Mouse (Mus musculus): Measurements from ENCODE around the gene Ttc21a.
A peak's percentile ranks its signal among the peaks of the same experiment; 100 is the strongest.

The Ttc21a gene

GRCm38 (mm10) chr9:119941861-119942260, 4.5 kb downstream of the Ttc21a start:
- no peak for DNase-seq

GRCm38 (mm10) chr9:119943326-119943725, 5.9 kb downstream of the Ttc21a start:
- no peak for DNase-seq

GRCm38 (mm10) chr9:119945173-119945900, 7.9 kb downstream of the Ttc21a start:
- DNase-seq: peak in 1 of 2 experiments; percentile 54

- peak; percentile 31 to 53 for DNase-seq
Observed at GRCm38 (mm10) chr9:119948804-119949203, 11.4 kb downstream of the Ttc21a start.

GRCm38 (mm10) chr9:119950434-119950833, 13.0 kb downstream of the Ttc21a start:
- peak; percentile 36 to 78 for DNase-seq

- no peak for DNase-seq
Observed at GRCm38 (mm10) chr9:119951388-119951787, 14.0 kb downstream of the Ttc21a start.

- DNase-seq: no peak
Observed at GRCm38 (mm10) chr9:119958835-119959234, 21.4 kb downstream of the Ttc21a start.

GRCm38 (mm10) chr9:119962216-119962615, 24.8 kb downstream of the Ttc21a start:
- peak in 1 of 2 experiments; percentile 23 for DNase-seq

GRCm38 (mm10) chr9:119962987-119963667, 25.7 kb downstream of the Ttc21a start:
- DNase-seq: peak; percentile 77 to 86

- DNase-seq: peak; percentile 54 to 81
Observed at GRCm38 (mm10) chr9:119964206-119964605, 26.8 kb downstream of the Ttc21a start.

GRCm38 (mm10) chr9:119965186-119965585, 27.8 kb downstream of the Ttc21a start:
- DNase-seq: peak in 1 of 2 experiments; percentile 27

- DNase-seq: peak in 1 of 2 experiments; percentile 21
Observed at GRCm38 (mm10) chr9:119966221-119966910, 29.0 kb downstream of the Ttc21a start.

- no peak for DNase-seq
Observed at GRCm38 (mm10) chr9:119969811-119970210, 32.4 kb downstream of the Ttc21a start.

- peak; percentile 80 to 85 for DNase-seq
Observed at GRCm38 (mm10) chr9:119970221-119970620, 32.8 kb downstream of the Ttc21a start.

- peak in 1 of 2 experiments; percentile 45 for DNase-seq
Observed at GRCm38 (mm10) chr9:119970763-119971656, 33.6 kb downstream of the Ttc21a start.

- DNase-seq: no peak
Observed at GRCm38 (mm10) chr9:119972166-119972565, 34.8 kb downstream of the Ttc21a start.

GRCm38 (mm10) chr9:119972582-119972981, 35.2 kb downstream of the Ttc21a start:
- DNase-seq: peak in 1 of 2 experiments; percentile 52

GRCm38 (mm10) chr9:119973281-119973680, 35.9 kb downstream of the Ttc21a start:
- no peak for DNase-seq

GRCm38 (mm10) chr9:119973869-119974520, 36.6 kb downstream of the Ttc21a start:
- peak in 1 of 2 experiments; percentile 46 for DNase-seq

- DNase-seq: no peak
Observed at GRCm38 (mm10) chr9:119974609-119975008, 37.2 kb downstream of the Ttc21a start.

GRCm38 (mm10) chr9:119975286-119975685, 37.9 kb downstream of the Ttc21a start:
- DNase-seq: no peak

Data from lung, postnatal 4 days (tissue).